Mouse (Mus musculus): ENCODE data around the gene Krtap9-3. TPM values are rescaled to one million over a fixed set of nuclear protein-coding genes. Genes with fewer than 3 reads are reported as not detected.
A peak's percentile ranks its signal among the peaks of the same experiment; 100 is the strongest.

Gene Krtap9-3
- total and polyA plus RNA-seq, 3 experiments, result 0.49 TPM; not detected in 2

DNA sequence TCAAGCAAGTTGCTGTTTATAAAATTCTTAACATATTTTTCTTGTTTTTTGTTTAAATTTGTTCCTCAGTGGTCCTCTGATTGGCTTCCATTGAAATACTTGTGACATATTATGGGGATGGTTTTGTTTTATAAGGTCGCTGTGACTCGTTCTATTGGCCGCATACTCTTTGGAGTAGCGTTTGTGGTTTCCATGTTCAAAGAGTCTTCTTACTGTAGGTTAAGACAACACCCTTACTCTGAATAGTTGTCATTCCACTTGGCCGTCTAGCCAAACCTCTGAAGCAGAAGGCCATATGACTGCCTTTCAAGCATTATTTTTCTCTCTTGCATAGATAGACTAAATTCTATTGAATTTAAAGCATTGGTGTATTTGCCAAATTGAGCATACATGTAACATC, 16.9 kb downstream of the Krtap9-3 start:
- no peak for TF ChIP-seq CTCF (IDR thresholded peaks at IDR 0.05; ENCODE audit: low read depth, low read length)
- no peak for TF ChIP-seq POLR2AphosphoS5 (IDR thresholded peaks at IDR 0.05; ENCODE audit: insufficient replicate concordance, low read depth, low read length)
- no peak for TF ChIP-seq GATA2 (IDR thresholded peaks at IDR 0.05; ENCODE audit: borderline replicate concordance, low read depth, low read length)
- TF ChIP-seq TAL1 (conservative IDR thresholded peaks at IDR 0.05; ENCODE audit: low read depth, low read length), result no peak
- TF ChIP-seq GATA1 (IDR thresholded peaks at IDR 0.05; ENCODE audit: borderline replicate concordance, low read length), result no peak
- DNase-seq (ENCODE audit: low spot score) (no peak), ATAC-seq (ENCODE audit: extremely low read depth, insufficient number of reproducible peaks, low FRiP score, poor library complexity, severe bottlenecking) (no peak)
- Histone ChIP-seq H3K4me3 (ENCODE audit: low read depth, low read length) (no peak overlapping the region), H3K36me3 (replicated peaks) (no peaks in the 10 kb centered on the region), H3K9me3 (replicated peaks) (peaks cover 11% of the 10 kb centered on the region), H3K27me3 (ENCODE audit: insufficient read depth, low read length) (no peaks in the 10 kb centered on the region), H3K4me1 (ENCODE audit: insufficient read depth, low read depth, low read length) (no peaks in the 10 kb centered on the region)

DNA sequence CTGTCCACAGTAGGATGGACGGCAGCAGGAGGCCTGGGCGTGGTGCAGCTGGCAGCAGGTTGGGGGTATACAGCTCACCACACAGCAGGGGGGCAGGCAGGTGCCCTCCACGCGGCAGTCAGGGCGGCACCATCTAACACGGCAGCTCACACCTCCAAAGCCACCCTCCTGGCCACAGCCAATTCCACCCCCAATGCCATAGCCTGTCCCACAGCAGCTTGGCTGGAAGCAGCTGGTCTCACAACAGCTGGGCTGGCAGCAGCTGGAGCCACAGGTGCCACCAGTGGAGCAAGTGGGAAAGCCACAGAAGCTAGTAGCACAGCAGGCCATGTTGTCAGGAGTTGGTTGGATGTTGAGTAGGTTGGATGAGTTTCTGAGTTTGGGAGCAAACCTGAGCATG, 17.3 kb downstream of the Krtap9-3 start, which contains the start of gene Krtap1-5:
TSS of gene Krtap1-5 (minus strand) at position 381 of the 400 bp plus-strand sequence.
- Histone ChIP-seq H3K4me3 (ENCODE audit: low read depth, low read length) (no peak within 1 kb of the TSS), H3K4me1 (ENCODE audit: insufficient read depth, low read depth, low read length) (no peaks in the 10 kb centered on the region), H3K9me3 (replicated peaks) (peaks cover 11% of the 10 kb centered on the region), H3K36me3 (replicated peaks) (no peaks in the 10 kb centered on the region), H3K27me3 (ENCODE audit: insufficient read depth, low read length) (no peaks in the 10 kb centered on the region)
- DNase-seq (ENCODE audit: low spot score) (no peak), ATAC-seq (ENCODE audit: extremely low read depth, insufficient number of reproducible peaks, low FRiP score, poor library complexity, severe bottlenecking) (no peak)
- TF ChIP-seq GATA1 (IDR thresholded peaks at IDR 0.05; ENCODE audit: borderline replicate concordance, low read length) (no peak), TAL1 (conservative IDR thresholded peaks at IDR 0.05; ENCODE audit: low read depth, low read length) (no peak), POLR2AphosphoS5 (IDR thresholded peaks at IDR 0.05; ENCODE audit: insufficient replicate concordance, low read depth, low read length) (no peak), GATA2 (IDR thresholded peaks at IDR 0.05; ENCODE audit: borderline replicate concordance, low read depth, low read length) (no peak), CTCF (IDR thresholded peaks at IDR 0.05; ENCODE audit: low read depth, low read length) (no peak)

DNA sequence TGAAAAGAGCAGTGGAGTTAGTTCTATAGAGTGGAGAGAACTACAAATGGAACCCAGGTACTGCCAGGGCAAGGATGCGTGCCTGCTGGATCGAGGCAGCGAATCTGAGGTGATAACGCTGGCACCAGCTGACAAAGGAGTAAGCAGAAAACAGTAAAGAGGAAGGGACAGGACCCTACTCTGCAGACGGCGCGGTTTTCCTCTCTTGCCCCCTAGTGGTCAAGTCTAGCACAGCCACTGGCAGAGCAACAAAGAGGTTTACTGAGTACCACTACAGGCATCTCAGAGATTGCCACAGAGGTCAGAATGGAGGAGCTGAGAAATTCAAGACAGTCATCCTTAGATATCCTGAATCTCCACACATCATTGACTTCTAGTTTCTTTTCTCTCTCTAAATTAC, 23.8 kb downstream of the Krtap9-3 start:
- DNase-seq (ENCODE audit: low spot score) (peak; percentile 2), ATAC-seq (ENCODE audit: extremely low read depth, insufficient number of reproducible peaks, low FRiP score, poor library complexity, severe bottlenecking) (peak; percentile 45; the same call in 1 of the 2 replicates)
- TF ChIP-seq CTCF (IDR thresholded peaks at IDR 0.05; ENCODE audit: low read depth, low read length) (peak; percentile 38; the same call in 1 of the 2 replicates), GATA1 (IDR thresholded peaks at IDR 0.05; ENCODE audit: borderline replicate concordance, low read length) (no peak)
- Histone ChIP-seq H3K9me3 (replicated peaks) (peaks cover 11% of the 10 kb centered on the region), H3K36me3 (replicated peaks) (no peaks in the 10 kb centered on the region), H3K27me3 (ENCODE audit: insufficient read depth, low read length) (no peaks in the 10 kb centered on the region), H3K4me3 (ENCODE audit: low read depth, low read length) (no peak overlapping the region), H3K4me1 (ENCODE audit: insufficient read depth, low read depth, low read length) (no peaks in the 10 kb centered on the region)

DNA sequence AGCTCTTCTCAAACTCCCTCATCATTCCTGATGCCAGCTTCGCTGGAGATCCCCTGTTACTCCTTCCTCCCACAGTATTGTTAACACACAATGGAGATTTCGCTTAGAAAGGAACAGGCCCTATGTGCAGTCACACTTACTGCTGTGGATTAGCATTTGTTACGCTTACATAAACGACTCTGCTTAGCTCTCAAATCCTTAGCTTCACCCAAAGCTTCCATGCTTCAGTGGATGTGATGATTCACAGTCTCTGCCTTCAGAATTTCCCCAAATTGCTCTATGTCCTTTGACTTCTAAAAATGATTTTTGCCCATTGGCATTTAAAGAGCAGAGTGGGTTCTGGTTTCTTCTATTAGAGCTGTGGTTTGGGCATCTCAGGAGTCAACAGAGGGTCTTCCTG, 24.7 kb downstream of the Krtap9-3 start:
- TF ChIP-seq CTCF (IDR thresholded peaks at IDR 0.05; ENCODE audit: low read depth, low read length) (no peak), TAL1 (conservative IDR thresholded peaks at IDR 0.05; ENCODE audit: low read depth, low read length) (no peak)
- H3K9me3 ChIP-seq (replicated peaks), result peaks cover 11% of the 10 kb centered on the region
- no peak for DNase-seq (ENCODE audit: low spot score)

DNA sequence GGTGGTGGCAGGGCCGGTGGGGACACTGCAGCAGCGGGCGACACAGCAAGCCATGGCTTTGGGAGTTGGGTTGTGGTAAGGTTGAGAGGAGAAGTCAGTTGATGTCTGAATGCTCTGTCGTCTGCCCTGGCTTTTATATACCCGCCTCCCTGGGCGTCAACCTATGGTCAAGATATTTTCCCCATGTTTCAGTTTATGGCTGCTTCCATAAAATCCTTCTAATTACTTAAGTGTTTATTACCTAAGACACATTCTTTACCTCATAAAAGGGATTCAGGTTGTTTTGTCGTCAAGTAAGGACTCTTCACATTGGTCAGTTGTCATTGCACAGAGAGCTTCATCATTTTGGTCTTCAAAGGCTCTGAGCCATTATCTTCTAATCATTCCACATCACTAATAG, 31.4 kb downstream of the Krtap9-3 start, which contains the start of gene Krtap3-1:
TSS of gene Krtap3-1 (minus strand) at position 101 of the 400 bp plus-strand sequence.
- Histone ChIP-seq H3K9me3 (replicated peaks) (peaks cover 12% of the 10 kb centered on the region), H3K36me3 (replicated peaks) (no peaks in the 10 kb centered on the region), H3K4me3 (ENCODE audit: low read depth, low read length) (no peak within 1 kb of the TSS), H3K27me3 (ENCODE audit: insufficient read depth, low read length) (no peaks in the 10 kb centered on the region), H3K4me1 (ENCODE audit: insufficient read depth, low read depth, low read length) (no peaks in the 10 kb centered on the region)
- ATAC-seq (ENCODE audit: extremely low read depth, insufficient number of reproducible peaks, low FRiP score, poor library complexity, severe bottlenecking), result no peak
- DNase-seq (ENCODE audit: low spot score), result no peak
- TF ChIP-seq POLR2AphosphoS5 (IDR thresholded peaks at IDR 0.05; ENCODE audit: insufficient replicate concordance, low read depth, low read length), result no peak
- no peak for TF ChIP-seq TAL1 (conservative IDR thresholded peaks at IDR 0.05; ENCODE audit: low read depth, low read length)
- no peak for TF ChIP-seq CTCF (IDR thresholded peaks at IDR 0.05; ENCODE audit: low read depth, low read length)

More for the DNA sequence above, 24.7 kb downstream of the Krtap9-3 start:
- no peak for ATAC-seq (ENCODE audit: extremely low read depth, insufficient number of reproducible peaks, low FRiP score, poor library complexity, severe bottlenecking)
- H3K27me3 ChIP-seq (ENCODE audit: insufficient read depth, low read length), result no peaks in the 10 kb centered on the region
- H3K4me3 ChIP-seq (ENCODE audit: low read depth, low read length), result no peak overlapping the region
- no peaks in the 10 kb centered on the region for H3K4me1 ChIP-seq (ENCODE audit: insufficient read depth, low read depth, low read length)
- no peaks in the 10 kb centered on the region for H3K36me3 ChIP-seq (replicated peaks)

- ATAC-seq (ENCODE audit: extremely low read depth, insufficient number of reproducible peaks, low FRiP score, poor library complexity, severe bottlenecking) (no peak), DNase-seq (ENCODE audit: low spot score) (no peak)
- Histone ChIP-seq H3K36me3 (replicated peaks) (no peaks in the 10 kb centered on the region), H3K9me3 (replicated peaks) (peaks cover 11% of the 10 kb centered on the region), H3K27me3 (ENCODE audit: insufficient read depth, low read length) (no peaks in the 10 kb centered on the region), H3K4me3 (ENCODE audit: low read depth, low read length) (no peak overlapping the region), H3K4me1 (ENCODE audit: insufficient read depth, low read depth, low read length) (no peaks in the 10 kb centered on the region)
- TF ChIP-seq GATA1 (IDR thresholded peaks at IDR 0.05; ENCODE audit: borderline replicate concordance, low read length) (no peak), POLR2AphosphoS5 (IDR thresholded peaks at IDR 0.05; ENCODE audit: insufficient replicate concordance, low read depth, low read length) (no peak), GATA2 (IDR thresholded peaks at IDR 0.05; ENCODE audit: borderline replicate concordance, low read depth, low read length) (no peak), CTCF (IDR thresholded peaks at IDR 0.05; ENCODE audit: low read depth, low read length) (no peak), TAL1 (conservative IDR thresholded peaks at IDR 0.05; ENCODE audit: low read depth, low read length) (no peak)
These were observed 35.3 kb downstream of the Krtap9-3 start for GRCm38 (mm10) chr11:99562580-99562979.

- TF ChIP-seq POLR2AphosphoS5 (IDR thresholded peaks at IDR 0.05; ENCODE audit: insufficient replicate concordance, low read depth, low read length) (no peak), GATA1 (IDR thresholded peaks at IDR 0.05; ENCODE audit: borderline replicate concordance, low read length) (no peak), TAL1 (conservative IDR thresholded peaks at IDR 0.05; ENCODE audit: low read depth, low read length) (no peak), CTCF (IDR thresholded peaks at IDR 0.05; ENCODE audit: low read depth, low read length) (no peak), GATA2 (IDR thresholded peaks at IDR 0.05; ENCODE audit: borderline replicate concordance, low read depth, low read length) (no peak)
- ATAC-seq (ENCODE audit: extremely low read depth, insufficient number of reproducible peaks, low FRiP score, poor library complexity, severe bottlenecking), result no peak
- H3K9me3 ChIP-seq (replicated peaks), result peaks cover 6% of the 10 kb centered on the region
- no peak for DNase-seq (ENCODE audit: low spot score)
- no peaks in the 10 kb centered on the region for H3K4me1 ChIP-seq (ENCODE audit: insufficient read depth, low read depth, low read length)
- no peaks in the 10 kb centered on the region for H3K27me3 ChIP-seq (ENCODE audit: insufficient read depth, low read length)
- no peak within 1 kb of the TSS for H3K4me3 ChIP-seq (ENCODE audit: low read depth, low read length)
- no peaks in the 10 kb centered on the region for H3K36me3 ChIP-seq (replicated peaks)
These were observed 38.5 kb downstream of the Krtap9-3 start, which contains the start of gene Gm11939 for GRCm38 (mm10) chr11:99559366-99559765. Gm11939 (minus strand) TSS chr11:99559466.
